In the genomic region with DNA sequence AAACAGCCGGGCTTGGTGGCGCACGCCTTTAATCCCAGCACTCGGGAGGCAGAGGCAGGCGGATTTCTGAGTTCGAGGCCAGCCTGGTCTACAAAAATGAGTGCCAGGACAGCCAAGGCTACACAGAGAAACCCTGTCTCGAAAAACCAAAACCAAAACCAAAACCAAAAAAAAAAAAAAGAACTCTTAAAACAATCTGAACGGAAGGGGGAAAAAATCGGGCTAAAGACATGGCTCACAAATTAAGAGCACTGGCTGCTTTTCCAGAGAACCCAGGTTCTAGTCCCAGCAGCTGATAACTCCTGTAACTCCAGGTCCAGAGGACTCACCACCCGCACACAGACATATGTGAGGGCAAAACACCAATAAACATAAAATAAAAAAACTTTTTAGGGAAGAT, we compare ENCODE assay signal across 5 mouse cellular contexts. TPM values are rescaled to one million over a fixed set of nuclear protein-coding genes. Genes with fewer than 3 reads are reported as not detected.
DNase-seq lines count a peak whose midpoint lies in the region; TF ChIP-seq lines count a peak whose summit lies in the region.
"Not testable (repeated sequence)": the region's sequence is repeated elsewhere in the genome, so short reads cannot be mapped to it uniquely, and the experiment has no call there.

No protein-coding gene starts in this region.

- peak; percentile 63 for DNase-seq in A20 (ENCODE audit: low read depth, low spot score)
- peak; percentile 28 for DNase-seq in CD4-positive, CD25-positive, alpha-beta regulatory T cell, adult 2 months (ENCODE audit: low read depth, low spot score)
- peak; percentile 45 for DNase-seq in CH12.LX (ENCODE audit: extremely low read depth)
- peak; percentile 57 for DNase-seq in induced T-regulatory cell, adult 2 months (ENCODE audit: low read depth)
- DNase-seq in naive thymus-derived CD4-positive, alpha-beta T cell, adult 2 months (ENCODE audit: low read depth) = peak; percentile 25

- not testable (repeated sequence) for TF ChIP-seq RAD21 in CH12.LX (IDR thresholded peaks at IDR 0.05; ENCODE audit: low read depth, low read length)

- not testable (repeated sequence) for H3K27me3 ChIP-seq in CH12.LX (replicated peaks)

- not testable (repeated sequence) for TF ChIP-seq CTCF in CH12.LX (conservative IDR thresholded peaks at IDR 0.05 in 1 of 2, IDR thresholded peaks at IDR 0.05 in 1 of 2; ENCODE audit: low read depth in 2 of 2, low read length in 2 of 2)

- in situ Hi-C loops in CH12.LX (cut with MboI; ENCODE audit: low pct_ligation_motif_present, low pct_unique_long_range_greater_than_20kb, low sequenced_read_pairs) = not testable (repeated sequence)

- H3K9me3 ChIP-seq in CH12.LX (replicated peaks; ENCODE audit: low read length) = not testable (repeated sequence)

- H3K36me3 ChIP-seq in CH12.LX (replicated peaks in 1 of 2; ENCODE audit: control insufficient read depth in 1 of 2, insufficient read depth in 1 of 2, low read length in 1 of 2) = peaks cover 33 to 71% of the 10 kb centered on the region in 2 experiments

- peak overlapping the region; percentile 17 for H3K4me2 ChIP-seq in CH12.LX (ENCODE audit: insufficient read depth, low read depth, poor library complexity, severe bottlenecking)

- peak overlapping the region; percentile 1; the same call in 1 of the 2 replicates for H3K9ac ChIP-seq in CH12.LX (ENCODE audit: insufficient read depth, low read depth)

- dilution Hi-C loops in CH12.LX (cut with MboI; ENCODE audit: extremely low pct_ligation_motif_present, extremely low pct_unique_long_range_greater_than_20kb, low sequenced_read_pairs) = not testable (repeated sequence)

- H3K4me1 ChIP-seq in CH12.LX (ENCODE audit: control insufficient read depth in 1 of 2, insufficient read depth in 2 of 2) = peaks cover 3 to 43% of the 10 kb centered on the region in 2 experiments; a peak in 3 of 4 replicates

- not testable (repeated sequence) for H3K27ac ChIP-seq in CH12.LX (ENCODE audit: insufficient read depth, low read depth)

- H3K4me3 ChIP-seq in CH12.LX (replicated peaks in 1 of 3; ENCODE audit: low read depth in 2 of 3, low read length in 2 of 3, poor library complexity in 1 of 3) = not testable (repeated sequence)

- TF ChIP-seq EP300 in CH12.LX (IDR thresholded peaks at IDR 0.05; ENCODE audit: low read length) = not testable (repeated sequence)

- H3K79me2 ChIP-seq in CH12.LX (replicated peaks; ENCODE audit: control insufficient read depth, extremely low read depth, insufficient read depth, poor library complexity, severe bottlenecking) = peaks cover 53% of the 10 kb centered on the region

- not testable (repeated sequence) for TF ChIP-seq POLR2A in CH12.LX (IDR thresholded peaks at IDR 0.05; ENCODE audit: low read depth, low read length)

TF ChIP-seq in CH12.LX, 34 proteins besides CTCF, POLR2A, EP300 and RAD21:
- peak; percentile 89 for TF ChIP-seq ZNF384 (IDR thresholded peaks at IDR 0.05; ENCODE audit: low read depth, low read length)

RNA-seq across cellular contexts. Expression of gene Ints2, which starts 34.8 kb away (rescaled TPM):
- 54.8 and 68.8 TPM in 2 replicates for total RNA-seq in CH12.LX (2012; rRNA removed)
- total RNA-seq in CH12.LX (2014; rRNA removed) = 86.3 and 96.7 TPM in 2 replicates
- 44.4 and 58.8 TPM in 2 replicates for polyA plus RNA-seq in CH12.LX (2012; ENCODE audit: insufficient read length, low read depth)
